In the genomic region with DNA sequence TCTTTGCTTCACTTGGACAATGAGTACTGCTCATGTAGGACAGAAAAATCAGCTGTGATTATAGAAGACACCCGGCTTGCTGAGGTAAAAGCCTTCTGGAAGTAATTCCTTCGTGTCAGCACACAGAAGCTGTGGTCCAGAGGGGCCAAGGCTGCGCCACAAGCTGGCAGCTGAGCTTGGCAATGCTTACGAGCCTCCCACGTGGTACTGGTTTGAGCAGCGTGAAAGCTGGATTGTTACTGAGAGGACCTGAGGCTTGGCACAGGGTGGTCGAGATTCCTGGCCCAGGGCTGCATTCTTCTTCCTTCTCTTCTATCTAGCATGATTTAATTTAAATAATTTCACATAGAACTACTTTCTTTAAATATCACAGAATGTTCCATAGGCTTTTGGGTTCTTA, we compare ENCODE assay signal across 22 mouse cellular contexts. TPM values are rescaled to one million over a fixed set of nuclear protein-coding genes. Genes with fewer than 3 reads are reported as not detected.
A peak's percentile ranks its signal among the peaks of the same experiment; 100 is the strongest.
DNase-seq lines count a peak whose midpoint lies in the region; ATAC-seq and TF ChIP-seq lines count a peak whose summit lies in the region.
"Had no signal": no experiment of that assay in that cellular context is flagged by ENCODE, and none has a peak within 500 bp of the region (broad histone marks: within the 10 kb centered on the region; RNA-seq: fewer than 3 reads in every experiment).

No protein-coding gene starts in this region.

- ATAC-seq in midbrain, postnatal 0 days (ENCODE audit: low FRiP score), result no peak
- ATAC-seq in midbrain, embryonic 13.5 days, result no peak
- ATAC-seq: forebrain, embryonic 15.5 days; liver, embryonic 12.5 days had no signal

- H3K4me1 ChIP-seq in midbrain, postnatal 0 days (ENCODE audit: insufficient read depth, low read length), result peaks cover 6% of the 10 kb centered on the region; the same call in 1 of the 2 replicates
- H3K4me1 ChIP-seq in midbrain, embryonic 13.5 days (replicated peaks), result peaks cover 11% of the 10 kb centered on the region

- no peaks in the 10 kb centered on the region for H3K36me3 ChIP-seq in midbrain, postnatal 0 days (ENCODE audit: insufficient read depth, low read length)
- H3K36me3 ChIP-seq in midbrain, embryonic 13.5 days, result no peaks in the 10 kb centered on the region
- H3K36me3 ChIP-seq: embryonic facial prominence, embryonic 13.5 days; forebrain, embryonic 15.5 days; heart, embryonic 12.5 days; limb, embryonic 13.5 days; liver, embryonic 12.5 days; midbrain, embryonic 10.5 days had no signal

- no peak overlapping the region for H3K4me3 ChIP-seq in midbrain, postnatal 0 days (ENCODE audit: low read depth, low read length)
- H3K4me3 ChIP-seq in midbrain, embryonic 13.5 days (replicated peaks), result no peak overlapping the region
- H3K4me3 ChIP-seq: embryonic facial prominence, embryonic 13.5 days; forebrain, embryonic 15.5 days; heart, embryonic 12.5 days; layer of hippocampus, adult 2 months; limb, embryonic 13.5 days; liver, embryonic 12.5 days; midbrain, embryonic 10.5 days had no signal

- no peak for TF ChIP-seq CTCF in midbrain, postnatal 0 days (IDR thresholded peaks at IDR 0.05)

- no peaks in the 10 kb centered on the region for H3K27me3 ChIP-seq in midbrain, postnatal 0 days (ENCODE audit: insufficient read depth, low read length)
- H3K27me3 ChIP-seq in midbrain, embryonic 13.5 days, result no peaks in the 10 kb centered on the region
- H3K27me3 ChIP-seq: embryonic facial prominence, embryonic 13.5 days; forebrain, embryonic 15.5 days; heart, embryonic 12.5 days; limb, embryonic 13.5 days; liver, embryonic 12.5 days had no signal

- no peak overlapping the region for H3K4me2 ChIP-seq in midbrain, postnatal 0 days (ENCODE audit: low read depth, low read length, poor library complexity, severe bottlenecking)
- H3K4me2 ChIP-seq in midbrain, embryonic 13.5 days (replicated peaks), result no peak overlapping the region
- H3K4me2 ChIP-seq: embryonic facial prominence, embryonic 13.5 days; forebrain, embryonic 15.5 days; heart, embryonic 12.5 days; limb, embryonic 13.5 days; liver, embryonic 12.5 days had no signal

- no peak overlapping the region for H3K27ac ChIP-seq in midbrain, postnatal 0 days (ENCODE audit: low read depth, low read length)
- H3K27ac ChIP-seq in midbrain, embryonic 13.5 days, result no peak overlapping the region
- H3K27ac ChIP-seq: embryonic facial prominence, embryonic 13.5 days; forebrain, embryonic 15.5 days; kidney, postnatal 0 days; layer of hippocampus, adult 2 months; limb, embryonic 13.5 days; liver, embryonic 12.5 days; midbrain, embryonic 10.5 days had no signal

- 51% methylated on average over 7 of the region's 7 CpGs for WGBS in midbrain, postnatal 0 days
- 69% methylated on average over 7 of the region's 7 CpGs for WGBS in midbrain, embryonic 13.5 days

- DNase-seq in adrenal gland, postnatal 10 days, result peak; percentile 53
- no peak for DNase-seq in adrenal gland, adult 2 months
- DNase-seq in gastrocnemius, adult 18-20 months (ENCODE audit: low spot score), result peak; percentile 60
- no peak for DNase-seq in gastrocnemius, postnatal 4 days (ENCODE audit: low spot score in 2 of 2)
- DNase-seq in midbrain, postnatal 0 days (ENCODE audit: low spot score), result peak; percentile 40
- DNase-seq in kidney, postnatal 4 days, result no peak
- DNase-seq in kidney, postnatal 10 days, result no peak
- DNase-seq: cerebellum, adult 9-10 months; heart, postnatal 10 days; kidney, adult 18-20 months; layer of hippocampus, postnatal 36 days; lung, adult 18-20 months; lung, postnatal 10 days had no signal

- H3K9ac ChIP-seq in midbrain, postnatal 0 days (replicated peaks; ENCODE audit: low read length, poor library complexity, severe bottlenecking), result no peak overlapping the region
- H3K9ac ChIP-seq in midbrain, embryonic 13.5 days (replicated peaks), result no peak overlapping the region
- H3K9ac ChIP-seq: embryonic facial prominence, embryonic 13.5 days; forebrain, embryonic 15.5 days; heart, embryonic 12.5 days; limb, embryonic 13.5 days; liver, embryonic 12.5 days had no signal

- no peaks in the 10 kb centered on the region for H3K9me3 ChIP-seq in midbrain, postnatal 0 days (ENCODE audit: low read length)
- no peaks in the 10 kb centered on the region for H3K9me3 ChIP-seq in midbrain, embryonic 13.5 days
- H3K9me3 ChIP-seq: embryonic facial prominence, embryonic 13.5 days; forebrain, embryonic 15.5 days; heart, embryonic 12.5 days; limb, embryonic 13.5 days; liver, embryonic 12.5 days; midbrain, embryonic 10.5 days had no signal

RNA-seq across cellular contexts. Expression of a gene that starts 2.4 kb away (rescaled TPM):
- total RNA-seq in adrenal gland, postnatal 10 days (2021), result 100 to 1,000 TPM; 355 to 389 TPM
- 100 to 1,000 TPM; 404 to 437 TPM for total RNA-seq in adrenal gland, adult 2 months (2021)
- polyA plus RNA-seq in adrenal gland, adult 2 months (2012; rRNA removed), result 370 and 455 TPM in 2 replicates
- total RNA-seq in gastrocnemius, adult 18-20 months (2021), result 100 to 1,000 TPM; 568 to 588 TPM
- 100 to 1,000 TPM; 311 to 332 TPM for total RNA-seq in gastrocnemius, postnatal 4 days (2021)
- 1,086 and 1,419 TPM in 2 replicates for total RNA-seq in midbrain, postnatal 0 days (2014; rRNA removed)
- polyA plus RNA-seq in midbrain, postnatal 0 days (2015; fragmentation: Nextera tagmentation; extraction: Ambion mirVana), result 4,369 and 4,581 TPM in 2 replicates
- 2,058 and 2,203 TPM in 2 replicates for polyA plus RNA-seq in midbrain, embryonic 13.5 days (2015; fragmentation: Nextera tagmentation; extraction: Ambion mirVana)

RNA-seq across cellular contexts. Expression of a gene that starts 37.3 kb away (rescaled TPM):
- 10 to 100 TPM; 14.8 to 19.4 TPM for total RNA-seq in adrenal gland, postnatal 10 days (2021)
- 10 to 100 TPM; 12.8 to 17.2 TPM for total RNA-seq in adrenal gland, adult 2 months (2021)
- 4.6 and 4.8 TPM in 2 replicates for polyA plus RNA-seq in adrenal gland, adult 2 months (2012; rRNA removed)
- total RNA-seq in gastrocnemius, adult 18-20 months (2021), result 1 to 10 TPM; 7.5 to 7.8 TPM
- total RNA-seq in gastrocnemius, postnatal 4 days (2021), result 10 to 100 TPM; 12.6 to 13.0 TPM
- 13.9 and 23.4 TPM in 2 replicates for total RNA-seq in midbrain, postnatal 0 days (2014; rRNA removed)
- polyA plus RNA-seq in midbrain, postnatal 0 days (2015; fragmentation: Nextera tagmentation; extraction: Ambion mirVana), result 12.9 and 13.1 TPM in 2 replicates
- polyA plus RNA-seq in midbrain, embryonic 13.5 days (2015; fragmentation: Nextera tagmentation; extraction: Ambion mirVana), result 14.2 and 14.3 TPM in 2 replicates

Comparison
In these comparisons a context has a peak if more than half of its experiments do, and no peak if none do; other contexts are left out.
1. DNase-seq: peak in adrenal gland, postnatal 10 days (single experiment), gastrocnemius, adult 18-20 months (single experiment) and midbrain, postnatal 0 days (single experiment); none in adrenal gland, adult 2 months (single experiment), gastrocnemius, postnatal 4 days (0 of 2), kidney, postnatal 4 days (0 of 2) and kidney, postnatal 10 days (single experiment).